Mouse (Mus musculus) ovary, postnatal 36 days (tissue): Measurements from ENCODE around the gene 1700019D03Rik.
A peak's percentile ranks its signal among the peaks of the same experiment; 100 is the strongest.
"Not testable (repeated sequence)": the region's sequence is repeated elsewhere in the genome, so short reads cannot be mapped to it uniquely, and the experiment has no call there.

Experiments used
- DNase-seq: peaks from one replicate; pipeline ENCODE4 v3.0.0; 2022; ENCODE audit warnings: low spot score, mixed read lengths

1700019D03Rik gene

GRCm38 (mm10) chr1:52954456-52954855 is 65.5 kb downstream of the 1700019D03Rik start:
- DNase-seq: no peak

- no peak for DNase-seq
Observed at GRCm38 (mm10) chr1:52953548-52953947, 66.4 kb downstream of the 1700019D03Rik start.

GRCm38 (mm10) chr1:52952551-52953397 is 67.2 kb downstream of the 1700019D03Rik start:
- DNase-seq: peak; percentile 11

- no peak for DNase-seq
Observed at GRCm38 (mm10) chr1:52952143-52952542, 67.8 kb downstream of the 1700019D03Rik start.

GRCm38 (mm10) chr1:52951146-52951868 is 68.7 kb downstream of the 1700019D03Rik start:
- DNase-seq: no peak

- no peak for DNase-seq
Observed at GRCm38 (mm10) chr1:52947895-52948294, 72.1 kb downstream of the 1700019D03Rik start.

GRCm38 (mm10) chr1:52939021-52939420 is 81.0 kb downstream of the 1700019D03Rik start:
- no peak for DNase-seq

- no peak for DNase-seq
Observed at GRCm38 (mm10) chr1:52934494-52934893, 85.5 kb downstream of the 1700019D03Rik start.

GRCm38 (mm10) chr1:52924482-52924881 is 95.5 kb downstream of the 1700019D03Rik start:
- DNase-seq: not testable (repeated sequence)

GRCm38 (mm10) chr1:52918897-52919296 is 101.1 kb downstream of the 1700019D03Rik start:
- DNase-seq: not testable (repeated sequence)

- DNase-seq: no peak
Observed at GRCm38 (mm10) chr1:52916655-52917054, 103.3 kb downstream of the 1700019D03Rik start.

GRCm38 (mm10) chr1:52909783-52910182 is 110.2 kb downstream of the 1700019D03Rik start:
- no peak for DNase-seq

- DNase-seq: no peak
Observed at GRCm38 (mm10) chr1:52884208-52884607, 135.8 kb downstream of the 1700019D03Rik start.
